Mouse (Mus musculus) embryo, embryonic 11.5 days (tissue): ENCODE measurements around the gene Dimt1.
"Not testable (repeated sequence)": the region's sequence is repeated elsewhere in the genome, so short reads cannot be mapped to it uniquely, and the experiment has no call there.

ENCODE experiments used
- DNase-seq: peaks from one replicate; pipeline ENCODE4 v3.0.0-alpha.2; 2012; ENCODE audit warnings: low read depth, low spot score

Gene Dimt1

DNA sequence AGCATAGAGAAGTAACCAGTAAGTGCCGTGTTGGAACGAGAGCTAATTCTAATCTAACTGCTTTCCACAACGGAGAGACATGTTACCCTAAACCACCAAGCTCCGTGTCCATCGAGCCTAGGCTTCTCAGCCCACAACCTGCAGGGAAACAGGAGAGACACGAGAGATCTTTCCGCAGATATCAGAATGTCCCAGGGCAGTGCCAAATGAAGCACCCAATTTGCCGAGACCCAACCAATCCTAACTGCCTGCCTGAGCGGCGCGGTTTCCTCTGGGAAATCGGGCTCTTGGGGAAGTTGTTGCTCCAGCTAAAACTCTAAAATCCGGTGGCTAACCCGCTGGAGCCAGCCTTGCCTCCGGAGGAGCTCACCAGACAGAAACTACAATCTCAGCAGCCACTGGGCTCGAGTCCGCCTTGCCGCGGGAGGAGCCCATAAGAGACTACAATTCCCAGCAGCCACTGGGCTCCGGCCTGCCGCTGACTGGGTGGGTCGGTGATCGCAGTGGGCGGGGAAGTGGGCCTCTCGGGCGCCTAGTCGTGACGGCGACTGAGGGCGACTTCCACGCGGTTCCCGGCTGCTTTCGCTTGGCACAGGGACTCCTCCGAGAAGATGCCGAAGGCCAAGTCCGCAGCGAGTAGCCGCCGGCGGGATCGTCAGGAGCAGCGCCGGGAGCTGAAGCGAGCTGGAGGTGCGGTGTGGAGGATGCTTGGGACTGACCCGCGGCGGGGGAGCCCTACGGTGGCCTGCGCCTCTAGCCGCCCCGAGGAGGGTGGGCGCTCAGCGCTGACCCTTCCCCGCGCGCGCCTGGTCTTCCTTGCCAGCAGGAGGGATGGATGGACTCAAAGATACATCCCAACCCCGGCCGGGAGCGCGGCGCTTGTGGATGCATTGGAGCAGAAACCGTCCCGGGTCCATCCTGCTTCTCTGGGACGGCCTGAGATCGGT, at the start of gene Dimt1:
Gene Dimt1 (plus strand): TSS at position 534 of the 947 bp plus-strand sequence.
- DNase-seq: peak; percentile 86

DNA sequence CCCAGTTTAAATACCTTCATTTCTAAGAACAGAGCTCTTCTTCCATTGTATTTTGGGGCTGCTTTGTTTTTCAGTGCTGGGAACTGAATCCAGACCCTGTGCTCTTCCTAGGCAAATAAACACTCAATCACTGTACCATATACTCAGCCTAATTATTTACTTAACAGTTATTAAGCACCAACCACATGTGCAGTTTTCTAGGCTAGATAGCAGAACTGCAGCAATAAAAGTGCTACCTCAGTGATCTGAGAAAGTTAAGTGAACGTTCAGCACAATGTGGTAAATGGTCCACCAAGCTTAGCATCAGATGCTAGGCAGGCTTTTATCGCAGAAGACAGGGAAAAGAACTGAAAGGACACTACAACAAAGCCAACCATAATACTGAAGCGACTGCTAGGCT, 42.3 kb upstream of the Dimt1 start:
- no peak for DNase-seq

DNA sequence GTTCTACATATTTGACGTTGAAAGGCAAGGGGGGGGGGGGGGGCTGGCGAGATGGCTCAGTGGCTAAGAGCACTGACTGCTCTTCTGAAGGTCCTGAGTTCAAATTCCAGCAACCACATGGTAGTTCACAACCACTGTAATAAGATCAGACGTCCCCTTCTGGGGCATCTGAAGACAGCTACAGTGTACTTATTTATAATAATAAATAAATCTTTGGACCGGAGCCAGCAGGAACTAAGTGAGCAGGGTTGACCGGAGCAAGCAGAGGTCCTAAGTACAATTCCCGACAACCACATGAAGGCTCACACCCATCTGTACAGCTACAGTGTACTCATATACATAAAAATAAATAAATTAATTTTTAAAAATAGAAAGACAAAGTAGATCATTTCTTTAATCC, 41.8 kb upstream of the Dimt1 start:
- not testable (repeated sequence) for DNase-seq

DNA sequence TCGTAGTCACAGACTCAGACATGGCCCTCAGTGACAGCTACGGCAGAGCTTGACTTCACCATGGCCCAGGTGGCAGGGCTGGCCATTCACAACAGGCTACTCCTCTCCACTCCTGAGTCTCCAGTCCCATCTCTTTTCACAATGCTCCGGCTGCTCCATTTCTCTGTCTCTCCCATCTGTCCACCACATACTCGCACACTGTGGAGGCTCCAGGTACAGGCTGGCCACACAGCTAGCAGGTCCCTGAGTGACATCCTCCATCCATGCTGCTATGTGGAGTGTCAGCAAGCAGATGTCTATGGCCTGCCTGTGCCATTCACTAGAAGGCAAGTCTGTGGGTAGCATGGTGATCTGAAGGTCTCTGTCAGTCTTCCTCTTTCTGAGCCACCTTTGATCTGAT, 39.7 kb upstream of the Dimt1 start:
- DNase-seq: no peak

DNA sequence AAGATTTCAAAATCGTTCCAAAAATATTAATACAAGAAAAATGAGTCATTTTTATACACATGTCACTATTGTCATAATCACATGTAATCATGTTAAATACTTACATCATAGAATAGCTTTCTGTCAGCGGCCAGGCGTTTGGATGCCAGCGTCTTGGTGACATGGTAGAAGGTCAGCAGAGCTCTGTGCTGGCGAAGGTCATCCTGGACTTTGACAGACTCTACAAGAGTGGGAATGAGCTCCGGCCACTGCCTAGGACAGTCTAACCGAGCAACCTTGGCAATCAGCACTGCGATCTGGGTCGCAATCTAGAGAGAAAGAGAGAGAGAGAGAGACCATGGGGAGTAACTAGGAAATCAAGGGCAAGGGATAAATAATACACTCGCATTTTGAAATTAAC, 36.8 kb upstream of the Dimt1 start:
- no peak for DNase-seq

DNA sequence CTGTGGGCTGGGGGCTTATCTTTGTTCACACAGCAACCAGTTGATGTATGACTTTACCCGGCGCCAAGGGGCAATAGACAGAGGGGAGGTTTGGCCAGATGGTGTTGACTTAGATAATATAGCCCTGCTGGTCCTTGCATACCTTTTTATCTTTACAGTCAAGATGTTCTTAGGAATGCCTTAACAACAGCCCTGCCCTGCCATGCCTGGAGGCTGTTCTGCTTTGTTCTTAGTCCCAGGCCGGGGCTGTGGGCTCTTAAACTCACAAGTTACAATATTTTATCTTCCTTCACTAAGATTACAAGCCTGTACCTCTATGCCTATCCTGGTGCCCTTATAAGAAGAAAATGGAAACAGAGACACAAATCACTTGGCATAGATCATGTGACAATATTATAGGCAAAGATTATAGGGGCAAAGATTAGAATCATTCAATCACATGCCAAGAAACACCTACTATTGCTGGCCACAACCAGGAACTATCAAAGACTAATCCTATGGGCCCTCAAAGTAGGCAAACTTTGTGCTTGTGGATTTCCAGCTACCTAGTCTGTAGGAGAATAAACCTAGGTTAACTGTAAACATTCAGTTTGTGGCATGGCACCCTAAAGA, 33.7 kb upstream of the Dimt1 start:
- no peak for DNase-seq

DNA sequence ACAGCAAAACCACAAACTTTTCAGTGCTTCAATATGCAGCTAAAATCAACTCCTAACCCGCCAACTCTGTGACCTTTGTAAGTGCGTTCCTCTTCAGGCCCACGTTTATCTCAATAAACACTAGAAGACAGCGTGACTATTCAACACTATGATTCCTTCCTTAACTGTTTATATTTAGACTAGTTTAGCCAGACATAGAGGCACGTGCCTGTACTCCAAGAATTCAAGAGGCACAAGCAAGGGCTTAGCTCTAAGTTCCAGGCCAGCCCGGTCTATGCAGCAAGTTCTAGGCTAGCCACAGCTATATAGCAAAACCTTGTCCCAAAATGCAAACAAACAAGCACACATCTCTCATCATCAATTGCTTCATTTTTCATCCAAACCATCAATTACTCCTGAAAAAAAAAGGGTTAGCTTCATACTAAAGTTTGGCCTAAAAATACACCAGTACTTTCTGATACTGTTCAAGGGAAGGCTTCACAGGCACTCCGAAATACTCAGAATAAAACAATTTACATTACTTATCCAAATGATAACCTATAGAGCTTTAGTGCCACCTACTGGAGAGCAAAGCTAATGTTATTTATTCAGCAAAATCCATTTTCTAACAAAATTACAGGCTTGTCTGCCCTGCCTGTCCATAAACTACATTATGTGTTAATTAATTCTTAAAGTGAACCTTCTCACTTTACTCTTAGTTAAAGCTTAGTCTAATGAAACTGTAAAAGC, 28.4 kb upstream of the Dimt1 start:
- peak; percentile 23 for DNase-seq

DNA sequence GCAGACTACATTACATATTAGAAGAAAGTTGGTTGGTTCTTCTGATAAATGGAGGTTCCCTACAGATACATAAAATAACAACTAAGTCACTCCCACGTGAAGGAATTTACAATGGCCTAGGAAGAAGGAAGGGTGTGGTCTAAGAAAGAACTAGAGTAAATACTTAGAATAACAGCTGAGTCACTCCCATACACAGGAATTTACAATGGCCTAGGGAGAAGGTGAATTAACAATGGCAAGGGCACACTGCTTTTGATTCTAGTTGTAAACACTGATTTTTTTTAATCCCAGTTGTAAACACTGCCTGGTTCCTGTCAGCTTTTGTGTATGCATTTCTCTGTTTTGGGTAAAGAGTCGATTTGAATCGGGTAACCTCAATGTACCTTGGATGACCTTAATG, 21.0 kb upstream of the Dimt1 start:
- DNase-seq: not testable (repeated sequence)

DNA sequence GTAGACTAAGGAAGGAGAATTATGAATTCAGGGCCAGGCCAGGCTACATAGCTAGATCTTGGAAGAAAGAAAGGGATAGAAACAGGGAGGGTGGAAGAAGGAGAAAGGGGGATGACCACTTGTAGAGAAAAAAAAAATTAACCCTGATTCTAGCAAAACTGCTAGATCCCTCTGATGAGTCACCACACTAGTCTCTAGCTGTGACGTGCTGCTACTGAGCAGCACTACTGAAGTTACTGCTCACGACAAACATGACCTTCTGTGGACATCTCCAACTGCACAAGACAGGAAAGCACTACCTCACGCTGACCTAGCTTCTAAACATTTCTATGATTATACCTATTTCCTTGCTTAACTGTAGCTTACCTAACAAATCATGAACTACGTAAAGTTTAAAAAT, 18.6 kb upstream of the Dimt1 start:
- no peak for DNase-seq

DNA sequence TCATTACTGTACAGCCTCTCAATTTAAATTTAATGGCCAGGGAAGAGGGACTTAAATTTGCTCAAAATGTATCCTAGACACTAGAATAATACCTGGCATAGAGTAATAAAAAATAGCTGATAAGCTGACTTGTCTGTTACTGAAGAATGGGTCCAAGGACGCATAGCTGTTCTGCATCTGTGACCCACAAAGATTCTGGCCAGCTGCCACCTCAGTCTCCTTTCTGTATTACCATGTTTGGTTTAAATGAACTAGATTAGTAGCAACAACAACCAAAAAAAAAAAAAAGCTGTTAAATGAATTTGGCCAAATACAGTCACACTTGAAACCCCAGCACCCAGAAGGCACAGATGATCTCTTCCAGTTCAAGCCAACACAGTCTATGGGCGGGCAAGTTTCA, 17.7 kb upstream of the Dimt1 start:
- no peak for DNase-seq

DNA sequence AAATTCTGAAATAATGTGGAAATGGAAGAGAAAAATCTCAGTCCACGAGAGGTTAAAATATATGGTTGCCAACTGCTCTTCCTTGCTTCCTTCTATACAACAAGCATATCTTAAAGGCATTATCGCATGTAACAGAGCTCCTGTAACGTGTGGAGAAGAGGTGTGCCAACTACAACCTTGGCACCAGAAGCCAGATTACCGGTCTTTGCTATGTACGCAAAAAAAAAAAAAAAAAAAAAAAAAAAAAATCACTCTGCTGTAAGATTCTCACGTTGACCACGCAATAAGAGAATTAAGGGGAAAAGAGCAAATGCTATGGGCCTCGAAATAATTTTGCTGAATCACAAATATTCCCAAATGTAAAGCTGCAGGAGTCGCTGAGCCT, 11.1 kb upstream of the Dimt1 start:
- DNase-seq: no peak

DNA sequence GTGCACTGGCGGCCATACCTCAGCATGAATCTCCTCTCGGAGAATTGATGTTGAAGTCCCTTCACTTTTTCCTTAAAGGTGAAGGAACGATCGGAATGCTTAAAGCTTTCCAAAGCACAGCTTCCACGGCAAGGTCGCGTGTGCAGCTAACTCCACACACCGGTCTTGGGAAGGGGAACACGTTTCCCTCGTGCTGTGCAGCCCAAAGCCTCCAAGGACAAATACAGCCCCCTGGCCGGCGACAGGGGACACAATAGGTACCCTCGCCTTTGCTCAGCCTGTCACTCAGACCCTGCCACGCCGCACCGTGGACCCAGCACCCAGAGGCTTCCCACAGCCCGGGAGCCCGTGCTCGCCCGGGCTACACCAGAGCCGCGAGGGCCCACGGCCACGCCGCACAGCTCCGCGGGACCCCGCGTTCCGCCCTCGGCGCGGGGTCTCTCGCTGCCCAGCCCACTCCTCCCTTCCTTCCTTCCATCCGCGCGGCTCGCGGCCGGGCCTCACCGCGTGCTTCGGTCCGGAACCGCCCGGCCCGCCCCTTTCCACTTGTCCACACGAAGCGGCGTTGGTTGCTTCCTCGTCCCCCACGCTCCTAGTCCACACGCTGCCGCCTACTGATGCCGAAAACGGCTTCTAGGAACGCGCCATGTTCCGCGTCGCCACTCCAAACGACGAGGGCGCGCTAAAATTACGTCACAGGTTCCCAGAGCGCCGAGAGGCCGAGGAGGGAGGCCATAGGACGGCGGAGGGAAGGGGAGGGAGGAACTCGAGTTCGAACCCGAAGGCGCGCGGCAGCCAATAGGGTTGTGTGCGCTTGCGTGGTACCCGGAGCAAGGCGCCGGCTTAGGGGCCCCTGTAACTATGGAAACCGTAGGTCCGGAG, 10.4 kb upstream of the Dimt1 start, which contains the start of gene Ipo11:
Gene Ipo11 (minus strand): TSS at position 703 of the 882 bp plus-strand sequence.
- DNase-seq: peak; percentile 93

DNA sequence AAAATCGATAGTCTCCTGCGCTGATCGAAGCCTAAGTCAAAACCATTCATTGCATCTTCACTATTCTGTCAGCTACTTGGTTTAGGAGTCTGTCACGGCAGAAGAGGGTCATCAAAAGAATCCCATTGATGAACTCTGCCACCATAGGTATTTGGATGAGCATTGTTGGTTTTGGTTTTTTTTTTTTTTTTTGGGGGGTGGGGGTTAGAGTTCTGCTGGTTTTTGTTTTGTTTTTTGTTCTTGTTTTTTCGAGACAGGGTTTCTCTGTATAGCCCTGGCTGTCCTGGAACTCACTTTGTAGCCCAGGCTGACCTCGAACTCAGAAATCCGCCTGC, 9.8 kb upstream of the Dimt1 start:
- DNase-seq: no peak

DNA sequence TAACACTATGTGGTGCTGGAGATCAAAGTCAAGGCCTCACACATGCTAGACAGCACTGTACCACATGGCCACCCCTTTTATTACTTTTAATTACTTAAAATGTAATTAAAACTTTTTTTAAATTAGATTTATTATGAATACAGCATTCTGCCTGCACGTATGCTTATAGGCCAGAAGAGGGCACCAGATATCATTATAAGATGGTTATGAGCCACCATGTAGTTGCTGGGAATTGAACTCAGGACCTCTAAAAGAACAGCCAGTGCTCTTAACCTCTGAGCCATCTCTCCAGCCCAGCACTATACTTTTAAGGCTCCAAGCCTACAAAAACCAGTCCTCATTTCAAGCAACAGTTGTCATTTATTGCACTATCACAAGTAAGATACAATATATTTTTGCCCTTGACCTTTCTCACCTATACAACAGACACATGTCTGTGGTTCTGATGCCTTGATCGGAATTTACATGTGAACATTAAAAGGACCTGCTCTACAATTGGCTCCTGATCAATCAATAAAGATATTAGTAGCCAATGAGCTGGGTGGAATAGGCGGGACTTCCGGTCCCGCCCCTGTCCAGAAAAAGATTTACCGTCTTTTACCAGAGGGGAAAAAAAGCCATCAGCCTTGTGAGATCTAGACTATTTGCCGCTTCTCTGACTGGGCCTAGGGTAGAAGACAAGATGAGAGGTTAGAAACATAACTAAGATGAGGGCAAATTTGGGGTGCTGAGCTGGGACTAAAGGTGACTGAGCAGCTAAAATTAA, 5.5 kb upstream of the Dimt1 start:
- no peak for DNase-seq

DNA sequence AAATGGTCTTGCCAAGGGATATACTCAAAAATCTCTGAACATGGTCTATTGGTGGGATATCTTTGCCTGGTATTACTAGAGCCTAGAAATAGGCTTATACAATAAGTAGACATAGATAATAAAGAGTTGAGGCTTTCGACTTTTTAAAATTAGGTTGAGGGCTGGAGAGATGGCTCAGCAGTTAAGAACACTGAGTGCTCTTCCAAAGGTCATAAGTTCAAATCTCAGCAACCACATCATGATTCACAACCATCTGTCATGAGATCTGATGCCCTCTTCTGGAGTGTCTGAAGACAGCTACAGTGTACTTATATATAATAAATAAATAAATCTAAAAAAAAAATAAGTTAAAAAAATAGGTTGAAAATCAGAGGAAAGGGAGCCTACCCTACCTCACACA, 4.2 kb upstream of the Dimt1 start:
- no peak for DNase-seq

DNA sequence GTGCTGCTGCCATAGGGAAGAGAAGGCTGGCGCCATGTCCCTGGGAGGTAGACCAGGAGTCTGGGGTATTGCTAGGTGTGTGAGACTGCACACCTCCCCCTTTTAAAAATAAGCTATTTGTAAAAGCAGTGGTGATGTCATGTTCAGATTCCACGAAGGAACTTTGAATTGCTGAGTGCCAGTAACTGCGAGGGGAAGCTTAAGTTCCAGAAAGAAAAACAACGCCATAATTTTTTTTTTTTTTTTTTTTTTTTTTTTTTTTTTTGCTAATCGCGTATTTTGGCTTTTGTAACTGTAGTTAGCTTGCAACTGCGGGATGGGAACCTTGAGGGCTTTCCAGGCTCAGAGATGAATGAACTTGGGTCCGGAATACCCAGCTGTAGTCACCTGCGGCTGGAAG, 1.4 kb upstream of the Dimt1 start:
- no peak for DNase-seq

DNA sequence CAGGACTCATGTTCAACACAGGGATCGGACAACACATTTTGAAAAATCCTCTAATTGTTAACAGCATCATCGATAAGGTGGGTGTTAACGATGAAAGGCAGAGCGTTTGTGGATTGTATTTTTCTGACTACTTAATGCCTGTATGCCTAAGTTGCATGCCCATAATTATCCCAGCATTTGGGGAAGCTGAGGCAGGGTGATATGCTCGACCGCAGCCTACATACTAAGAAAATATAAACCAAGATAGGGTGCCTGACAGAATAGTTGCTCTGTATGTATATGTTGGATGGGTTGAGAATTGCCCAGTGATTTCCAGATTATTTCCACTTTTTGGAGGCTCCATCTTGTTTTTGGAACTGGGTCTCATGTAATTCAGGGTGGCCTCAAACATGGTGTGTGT, 656 bp downstream of the Dimt1 start:
- no peak for DNase-seq

DNA sequence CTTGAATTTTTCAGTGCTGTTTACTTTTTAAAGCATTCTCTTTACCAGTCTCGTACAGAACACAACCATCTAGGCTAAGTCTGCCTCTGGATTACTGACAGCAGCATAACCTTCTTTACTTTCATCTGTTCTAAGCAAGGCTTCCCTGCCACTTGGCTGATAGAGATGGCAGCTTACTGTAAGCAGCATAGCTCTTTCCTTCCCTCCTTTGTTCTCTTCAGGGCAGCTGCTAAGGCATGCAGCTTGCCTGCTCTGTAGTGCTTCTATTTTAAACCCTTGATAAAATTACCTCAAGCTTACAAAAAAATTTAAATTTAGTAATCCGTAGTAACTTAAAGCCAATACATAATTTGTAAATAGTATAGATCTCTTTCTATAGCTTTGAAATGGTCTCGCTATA, 8.0 kb downstream of the Dimt1 start:
- DNase-seq: no peak

DNA sequence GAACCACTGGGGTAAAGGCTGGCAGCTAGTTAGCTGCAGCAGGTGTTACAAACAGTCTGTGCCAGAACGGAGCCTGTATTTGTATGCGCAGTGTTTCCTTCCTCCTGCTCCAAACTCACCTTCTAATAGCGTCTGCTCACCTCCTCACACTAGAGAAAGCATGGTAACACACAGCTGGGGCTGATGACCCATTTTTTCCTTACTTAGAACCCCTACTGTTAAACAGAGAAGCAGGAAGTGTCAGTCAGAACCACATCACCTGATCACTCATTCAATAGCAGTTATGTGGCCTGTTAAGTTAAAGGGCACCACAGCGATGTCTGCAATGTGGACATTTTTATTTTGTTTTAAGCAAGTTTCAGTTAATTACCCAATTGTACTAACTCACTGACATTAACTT, 10.6 kb downstream of the Dimt1 start:
- no peak for DNase-seq

DNA sequence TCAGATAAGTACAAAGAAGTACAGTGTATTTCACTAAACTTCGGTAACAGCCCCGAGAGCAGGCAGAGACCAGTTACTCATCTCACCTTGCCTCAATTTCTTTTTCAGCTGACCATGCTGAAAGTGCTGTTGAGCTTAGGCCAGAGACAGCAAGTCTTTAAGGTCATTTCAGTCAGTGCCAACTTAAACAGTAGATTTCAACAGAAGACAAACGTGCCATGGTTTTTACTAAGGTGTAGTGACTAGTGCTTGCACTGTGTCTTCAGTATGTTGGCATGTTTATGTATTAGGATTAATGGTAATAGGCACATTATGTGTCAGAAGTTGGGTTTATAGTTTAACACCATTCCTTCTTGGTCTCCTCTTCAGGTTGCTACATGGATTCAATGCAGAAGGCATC, 11.4 kb downstream of the Dimt1 start:
- no peak for DNase-seq

DNA sequence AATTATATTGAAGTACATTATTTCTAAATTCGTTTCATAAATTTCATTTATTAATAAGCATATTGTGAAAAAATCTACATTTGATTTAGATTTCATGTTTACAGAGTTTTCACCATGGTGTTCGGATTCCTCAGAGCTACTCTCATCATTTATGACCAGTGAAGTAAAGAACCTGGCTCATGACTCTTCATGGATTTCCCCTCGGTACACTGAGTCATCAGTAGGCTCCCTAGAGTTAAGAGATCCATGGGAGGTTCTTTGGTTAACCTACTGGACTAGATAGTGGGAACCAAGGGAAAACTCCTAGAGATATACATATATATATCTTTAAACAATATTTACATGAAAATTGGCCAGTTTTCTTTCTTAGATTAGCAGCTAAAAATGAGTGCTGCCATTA, 13.6 kb downstream of the Dimt1 start:
- no peak for DNase-seq
